Mouse (Mus musculus): ENCODE data around the gene Clic1. TPM values are rescaled to one million over a fixed set of nuclear protein-coding genes. Genes with fewer than 3 reads are reported as not detected.

Gene Clic1
- total and polyA plus RNA-seq, 3 experiments, result 32.5 to 44.4 (median 33.1) TPM

DNA sequence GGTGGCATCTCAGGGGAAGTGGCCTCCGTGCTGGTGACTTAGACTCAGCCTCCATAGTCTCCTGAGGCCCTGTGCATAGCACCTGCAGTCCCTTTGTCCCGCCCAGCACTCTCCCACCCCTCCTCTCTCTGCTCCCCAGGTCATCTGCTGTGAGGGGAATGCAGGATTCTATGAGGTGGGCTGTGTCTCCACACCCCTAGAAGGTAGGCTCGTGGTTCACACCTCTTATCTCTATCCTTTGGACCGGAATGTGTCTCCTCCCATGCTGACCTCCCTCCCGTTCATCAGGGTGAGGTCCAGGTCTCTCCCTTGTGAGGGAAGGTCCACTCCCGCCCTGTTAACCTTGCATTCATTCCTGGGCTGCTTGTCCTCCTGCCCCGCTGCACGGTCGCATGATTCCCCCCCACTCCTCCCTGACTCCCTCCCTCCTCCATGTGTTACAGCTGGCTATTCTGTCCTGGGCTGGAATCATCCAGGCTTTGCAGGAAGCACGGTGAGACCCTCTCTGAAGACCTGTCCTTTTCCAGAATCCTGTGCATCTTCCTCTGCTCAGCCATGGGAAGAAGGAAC, 50.5 kb downstream of the Clic1 start:
- no peaks in the 10 kb centered on the region for H3K27me3 ChIP-seq (ENCODE audit: control insufficient read depth, insufficient read depth, low read length)
- no peak overlapping the region for H3K9ac ChIP-seq (ENCODE audit: low read depth, low read length)
- H3K4me3 ChIP-seq, result no peak overlapping the region
- H3K27ac ChIP-seq, result no peak overlapping the region
- no peaks in the 10 kb centered on the region for H3K4me1 ChIP-seq (ENCODE audit: control insufficient read depth, insufficient read depth, low read length)
- H3K36me3 ChIP-seq (ENCODE audit: control insufficient read depth, insufficient read depth, low read length), result no peaks in the 10 kb centered on the region
- DNase-seq, result no peak
- H3K79me2 ChIP-seq (replicated peaks; ENCODE audit: control insufficient read depth, insufficient read depth, low read length), result no peaks in the 10 kb centered on the region
- 68% methylated on average over 10 of the region's 10 CpGs for WGBS
- no peak for TF ChIP-seq POLR2A (IDR thresholded peaks at IDR 0.05; ENCODE audit: insufficient read depth, low read depth, low read length)
- no peak for TF ChIP-seq CTCF (IDR thresholded peaks at IDR 0.05)
- TF ChIP-seq EP300 (IDR thresholded peaks at IDR 0.05; ENCODE audit: insufficient read depth, low read depth, low read length), result no peak
- intact Hi-C loops (cut with DNase I), result no loop called here

DNA sequence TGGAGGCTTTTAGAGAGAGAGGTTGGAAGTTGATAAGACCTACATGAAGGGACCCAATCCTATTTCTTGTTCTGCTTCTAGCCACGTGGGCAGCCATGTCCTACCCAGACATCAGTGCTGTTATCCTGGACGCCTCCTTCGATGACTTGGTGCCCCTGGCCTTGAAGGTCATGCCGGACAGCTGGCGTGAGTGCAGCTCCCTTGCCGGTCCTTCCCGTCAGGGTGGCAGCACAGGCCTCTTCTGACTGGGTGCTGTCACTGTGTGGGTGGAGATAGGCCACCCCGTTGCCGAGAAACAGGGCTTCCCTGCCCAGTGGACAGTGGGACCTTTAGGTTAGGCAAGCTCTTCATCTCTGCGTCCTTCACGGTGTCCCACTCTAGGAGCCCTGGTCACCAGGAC, 51.4 kb downstream of the Clic1 start:
- Histone ChIP-seq H3K79me2 (replicated peaks; ENCODE audit: control insufficient read depth, insufficient read depth, low read length) (no peaks in the 10 kb centered on the region), H3K9ac (ENCODE audit: low read depth, low read length) (no peak overlapping the region), H3K4me1 (ENCODE audit: control insufficient read depth, insufficient read depth, low read length) (no peaks in the 10 kb centered on the region), H3K36me3 (ENCODE audit: control insufficient read depth, insufficient read depth, low read length) (no peaks in the 10 kb centered on the region), H3K27ac (no peak overlapping the region), H3K27me3 (ENCODE audit: control insufficient read depth, insufficient read depth, low read length) (no peaks in the 10 kb centered on the region), H3K4me3 (no peak overlapping the region)
- 76% methylated on average over 11 of the region's 11 CpGs for WGBS
- TF ChIP-seq POLR2A (IDR thresholded peaks at IDR 0.05; ENCODE audit: insufficient read depth, low read depth, low read length), result no peak
- DNase-seq, result no peak
- intact Hi-C loops (cut with DNase I), result no loop called here

DNA sequence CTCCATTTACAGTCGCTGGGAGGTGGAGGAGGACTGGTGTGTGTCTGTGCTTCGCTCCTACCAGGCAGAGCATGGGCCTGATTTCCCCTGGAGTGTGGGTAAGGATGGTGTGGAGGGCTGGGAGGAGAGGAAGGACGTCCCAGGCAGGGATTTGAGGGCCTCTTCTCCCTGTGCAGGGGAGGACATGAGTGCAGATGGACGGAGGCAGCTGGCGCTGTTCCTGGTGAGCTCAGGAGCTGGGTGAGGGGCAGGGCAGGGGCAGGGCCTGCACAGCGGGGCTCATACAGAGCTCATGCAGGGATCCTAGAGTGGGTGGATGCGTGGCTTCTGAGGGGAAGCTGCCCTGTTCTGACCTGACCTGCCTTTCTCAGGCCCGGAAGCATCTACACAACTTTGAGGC, 52.5 kb downstream of the Clic1 start:
- Histone ChIP-seq H3K4me1 (ENCODE audit: control insufficient read depth, insufficient read depth, low read length) (no peaks in the 10 kb centered on the region), H3K27ac (no peak overlapping the region), H3K79me2 (replicated peaks; ENCODE audit: control insufficient read depth, insufficient read depth, low read length) (no peaks in the 10 kb centered on the region), H3K36me3 (ENCODE audit: control insufficient read depth, insufficient read depth, low read length) (no peaks in the 10 kb centered on the region), H3K9ac (ENCODE audit: low read depth, low read length) (no peak overlapping the region), H3K27me3 (ENCODE audit: control insufficient read depth, insufficient read depth, low read length) (no peaks in the 10 kb centered on the region), H3K4me3 (no peak overlapping the region)
- intact Hi-C loops (cut with DNase I), result no loop called here
- DNase-seq, result no peak
- 59% methylated on average over 8 of the region's 8 CpGs for WGBS
- TF ChIP-seq EP300 (IDR thresholded peaks at IDR 0.05; ENCODE audit: insufficient read depth, low read depth, low read length), result no peak
- TF ChIP-seq CTCF (IDR thresholded peaks at IDR 0.05), result no peak
- no peak for TF ChIP-seq POLR2A (IDR thresholded peaks at IDR 0.05; ENCODE audit: insufficient read depth, low read depth, low read length)

DNA sequence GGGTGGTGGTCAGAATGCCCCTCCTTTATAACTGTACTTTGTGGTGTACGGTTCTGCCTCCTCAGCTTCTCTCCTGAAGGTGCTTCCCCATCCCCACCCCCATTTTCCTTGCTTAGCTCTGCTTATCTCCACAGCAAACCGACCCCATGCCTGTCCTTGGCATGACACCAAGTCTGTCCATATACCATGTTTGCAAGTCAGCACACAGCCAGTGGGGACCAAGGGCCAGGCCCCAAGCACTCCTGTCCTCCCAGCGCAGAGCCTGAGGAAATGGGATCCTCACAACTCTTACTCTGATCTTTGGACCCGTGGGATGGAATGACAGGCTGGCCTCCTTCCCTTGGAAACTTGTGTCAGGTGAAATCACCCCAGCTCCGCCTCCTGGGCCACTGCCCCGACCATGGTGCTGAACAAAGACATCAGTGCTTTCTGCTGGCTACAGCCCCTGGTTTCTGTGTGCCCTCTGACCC, 53.5 kb downstream of the Clic1 start:
- 47% methylated on average over 6 of the region's 6 CpGs for WGBS
- H3K27me3 ChIP-seq (ENCODE audit: control insufficient read depth, insufficient read depth, low read length), result no peaks in the 10 kb centered on the region
- H3K4me1 ChIP-seq (ENCODE audit: control insufficient read depth, insufficient read depth, low read length), result no peaks in the 10 kb centered on the region
- intact Hi-C loops (cut with DNase I), result no loop called here
- H3K4me3 ChIP-seq, result no peak overlapping the region
- H3K36me3 ChIP-seq (ENCODE audit: control insufficient read depth, insufficient read depth, low read length), result no peaks in the 10 kb centered on the region
- no peak for TF ChIP-seq EP300 (IDR thresholded peaks at IDR 0.05; ENCODE audit: insufficient read depth, low read depth, low read length)
- no peak for TF ChIP-seq POLR2A (IDR thresholded peaks at IDR 0.05; ENCODE audit: insufficient read depth, low read depth, low read length)
- no peak for TF ChIP-seq CTCF (IDR thresholded peaks at IDR 0.05)
- H3K9ac ChIP-seq (ENCODE audit: low read depth, low read length), result no peak overlapping the region
- no peaks in the 10 kb centered on the region for H3K79me2 ChIP-seq (replicated peaks; ENCODE audit: control insufficient read depth, insufficient read depth, low read length)
- no peak for DNase-seq
- H3K27ac ChIP-seq, result no peak overlapping the region

DNA sequence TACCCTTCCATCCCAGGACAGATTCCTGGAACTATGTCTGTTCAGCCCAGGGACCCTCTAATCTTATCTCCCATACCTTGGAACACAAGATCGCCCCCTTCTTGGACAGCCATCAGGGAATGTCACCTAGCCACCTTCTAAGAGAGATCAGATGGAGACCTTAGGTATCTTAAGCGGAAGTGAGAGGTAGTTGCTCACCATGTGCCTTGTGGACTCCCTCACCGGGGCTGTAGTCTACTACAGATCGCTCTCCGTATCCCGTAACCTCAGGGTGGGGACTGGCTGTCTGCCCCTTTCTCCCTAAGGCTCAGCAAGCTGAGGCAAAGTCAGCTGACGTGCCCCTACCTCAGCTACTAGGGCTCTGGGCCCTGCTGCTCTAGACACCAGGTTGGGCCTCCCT, 54.3 kb downstream of the Clic1 start:
- no peak overlapping the region for H3K4me3 ChIP-seq
- no peak overlapping the region for H3K27ac ChIP-seq
- no peaks in the 10 kb centered on the region for H3K36me3 ChIP-seq (ENCODE audit: control insufficient read depth, insufficient read depth, low read length)
- TF ChIP-seq EP300 (IDR thresholded peaks at IDR 0.05; ENCODE audit: insufficient read depth, low read depth, low read length), result no peak
- TF ChIP-seq POLR2A (IDR thresholded peaks at IDR 0.05; ENCODE audit: insufficient read depth, low read depth, low read length), result no peak
- no peak for TF ChIP-seq CTCF (IDR thresholded peaks at IDR 0.05)
- H3K79me2 ChIP-seq (replicated peaks; ENCODE audit: control insufficient read depth, insufficient read depth, low read length), result no peaks in the 10 kb centered on the region
- DNase-seq, result no peak
- intact Hi-C loops (cut with DNase I), result no loop called here
- no peak overlapping the region for H3K9ac ChIP-seq (ENCODE audit: low read depth, low read length)
- 90% methylated on average over 7 of the region's 7 CpGs for WGBS
- H3K27me3 ChIP-seq (ENCODE audit: control insufficient read depth, insufficient read depth, low read length), result no peaks in the 10 kb centered on the region
- H3K4me1 ChIP-seq (ENCODE audit: control insufficient read depth, insufficient read depth, low read length), result no peaks in the 10 kb centered on the region

DNA sequence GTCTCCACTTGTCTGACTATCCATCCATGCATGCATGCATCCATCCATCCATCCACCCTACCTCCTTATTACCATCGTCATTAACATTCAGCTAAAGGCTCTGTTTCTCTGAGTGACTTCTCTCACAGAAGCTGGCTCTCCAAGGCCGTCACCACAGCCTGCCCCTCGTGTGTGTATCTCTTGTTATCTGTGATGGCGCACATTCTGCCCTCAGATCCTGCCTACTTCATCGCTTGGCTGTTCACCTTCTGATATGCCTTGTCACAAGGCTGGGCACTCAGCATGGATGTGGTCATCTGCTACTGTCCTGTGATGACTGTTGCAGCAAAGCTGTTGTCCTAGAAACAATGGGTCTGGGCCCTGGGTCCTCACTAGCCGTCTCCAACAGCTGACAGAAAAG, 55.0 kb downstream of the Clic1 start:
- no peaks in the 10 kb centered on the region for H3K36me3 ChIP-seq (ENCODE audit: control insufficient read depth, insufficient read depth, low read length)
- no peaks in the 10 kb centered on the region for H3K4me1 ChIP-seq (ENCODE audit: control insufficient read depth, insufficient read depth, low read length)
- no peaks in the 10 kb centered on the region for H3K79me2 ChIP-seq (replicated peaks; ENCODE audit: control insufficient read depth, insufficient read depth, low read length)
- H3K27me3 ChIP-seq (ENCODE audit: control insufficient read depth, insufficient read depth, low read length), result no peaks in the 10 kb centered on the region
- no peak for DNase-seq
- TF ChIP-seq EP300 (IDR thresholded peaks at IDR 0.05; ENCODE audit: insufficient read depth, low read depth, low read length) (no peak), POLR2A (IDR thresholded peaks at IDR 0.05; ENCODE audit: insufficient read depth, low read depth, low read length) (no peak), CTCF (IDR thresholded peaks at IDR 0.05) (no peak)
- no peak overlapping the region for H3K27ac ChIP-seq
- H3K4me3 ChIP-seq, result no peak overlapping the region
- WGBS, result 73% methylated on average over 6 of the region's 6 CpGs
- intact Hi-C loops (cut with DNase I), result no loop called here
- H3K9ac ChIP-seq (ENCODE audit: low read depth, low read length), result no peak overlapping the region
